Mouse (Mus musculus) embryonic facial prominence, embryonic 14.5 days (tissue): ENCODE data around the gene Rab11fip4. TPM values are rescaled to one million over a fixed set of nuclear protein-coding genes. Genes with fewer than 3 reads are reported as not detected.

Source experiments
- ATAC-seq: fragments of 200-750 bp; cut with Nextera tagmentation; 2 replicates; pipeline ENCODE4 v1.8.0; 2017; ENCODE audit warnings: low read depth, moderate number of reproducible peaks, moderate TSS enrichment
- DNase-seq: peaks from one replicate; pipeline ENCODE4 v3.0.0-alpha.2; 2015; ENCODE audit warnings: low spot score
- H3K27ac ChIP-seq: fragments of 300-500 bp; sonication (generic); replicated peaks from 2 replicates; pipeline ENCODE4 v1.5.1; 2014; ENCODE audit warnings: low read depth, mild to moderate bottlenecking, low read length, moderate library complexity
- H3K27me3 ChIP-seq: fragments of 300-500 bp; sonication (generic); replicated peaks from 2 replicates; pipeline ENCODE4 v1.6.1; 2014; ENCODE audit warnings: low read length; ENCODE audit not compliant: control insufficient read depth, insufficient read depth
- H3K36me3 ChIP-seq: fragments of 300-500 bp; sonication (generic); 2 replicates; pipeline ENCODE4 v1.6.1; 2014; ENCODE audit warnings: low read length, mixed read lengths; ENCODE audit not compliant: control insufficient read depth, insufficient read depth
- H3K4me1 ChIP-seq: fragments of 300-500 bp; sonication (generic); 2 replicates; pipeline ENCODE4 v1.6.1; 2014; ENCODE audit warnings: antibody characterized with exemption, low read length; ENCODE audit not compliant: control insufficient read depth, insufficient read depth
- H3K4me2 ChIP-seq: fragments of 300-500 bp; sonication (generic); 2 replicates; pipeline ENCODE4 v1.6.1; 2014; ENCODE audit warnings: low read depth, mild to moderate bottlenecking, low read length, moderate library complexity, mixed read lengths
- H3K4me3 ChIP-seq: fragments of 300-500 bp; sonication (generic); 2 replicates; pipeline ENCODE4 v1.5.1; 2014; ENCODE audit warnings: low read depth, mild to moderate bottlenecking, low read length
- H3K9ac ChIP-seq: fragments of 300-500 bp; sonication (generic); 2 replicates; pipeline ENCODE4 v1.6.1; 2014; ENCODE audit warnings: low read depth, mild to moderate bottlenecking, low read length, moderate library complexity, mixed read lengths
- H3K9me3 ChIP-seq: fragments of 300-500 bp; sonication (generic); 2 replicates; pipeline ENCODE4 v1.6.1; 2016; ENCODE audit warnings: low read length; ENCODE audit not compliant: control insufficient read depth
- WGBS: fragments of 180-500 bp; shearing (Covaris S2); extraction: QIAGEN DNeasy Blood & Tissue Kit; methylation state at CpG from one replicate; pipeline ENCODE4 v1.1.7; 2014; 5-methylcytosine and 5-hydroxymethylcytosine counted together
- polyA plus RNA-seq: library from polyadenylated mRNA; unstranded; fragments of >200 nt; fragmentation: Nextera tagmentation; extraction: Ambion mirVana; gene quantifications from 2 replicates; pipeline ENCODE4 v1.2.1, GENCODE M21; 2014

Rab11fip4 gene
- polyA plus RNA-seq, 1 experiment from 2014 or later, result 5.4 TPM

DNA sequence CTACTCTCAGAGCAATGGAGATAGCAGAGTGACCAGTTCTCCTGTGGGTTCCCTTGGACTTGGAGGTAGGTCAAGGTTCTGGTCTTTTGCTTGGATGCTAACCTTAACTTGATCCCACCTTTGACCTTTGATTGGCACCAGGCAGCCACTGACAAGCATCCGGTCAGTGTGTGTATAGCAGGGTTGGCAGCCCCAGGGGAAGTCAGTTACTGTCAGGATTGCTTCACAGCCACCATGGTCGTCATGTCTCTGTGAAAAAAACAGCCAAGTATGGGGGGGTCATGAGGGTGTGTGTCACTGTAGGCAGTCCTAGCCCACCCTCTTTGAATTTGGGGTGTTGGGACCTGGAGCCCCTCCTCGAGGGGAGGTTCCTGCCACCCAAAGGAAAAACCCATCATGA lies 83.2 kb downstream of the Rab11fip4 start:
- WGBS, result 71% methylated on average over 3 of the region's 3 CpGs
- ATAC-seq (no peak), DNase-seq (no peak)
- Histone ChIP-seq H3K27me3 (no peaks in the 10 kb centered on the region), H3K4me3 (no peak overlapping the region), H3K27ac (no peak overlapping the region), H3K4me2 (no peak overlapping the region), H3K36me3 (no peaks in the 10 kb centered on the region), H3K9me3 (no peaks in the 10 kb centered on the region), H3K9ac (no peak overlapping the region), H3K4me1 (peaks cover 27% of the 10 kb centered on the region)

DNA sequence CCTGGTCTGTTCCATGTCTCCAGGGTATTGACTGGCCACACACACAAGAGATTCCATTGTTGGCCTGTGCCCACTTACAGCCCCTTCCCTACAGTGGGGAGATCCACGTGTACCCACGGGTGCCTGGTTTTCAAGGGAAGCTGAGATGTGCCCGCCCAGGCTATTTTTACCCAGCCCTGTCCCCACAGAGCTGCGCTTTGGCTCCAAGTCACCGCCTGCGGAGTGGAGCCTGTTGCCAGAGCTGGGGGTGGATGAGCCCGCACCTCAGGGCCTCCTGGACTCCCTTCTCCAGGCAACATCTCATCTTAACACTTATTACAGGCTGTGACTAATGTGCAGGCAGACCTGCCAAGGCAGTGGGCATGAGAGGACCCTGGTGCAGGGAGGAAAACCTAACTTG lies 83.6 kb downstream of the Rab11fip4 start:
- H3K9me3 ChIP-seq, result no peaks in the 10 kb centered on the region
- 67% methylated on average over 7 of the region's 7 CpGs for WGBS
- peaks cover 24% of the 10 kb centered on the region for H3K4me1 ChIP-seq
- H3K4me3 ChIP-seq, result no peak overlapping the region
- DNase-seq, result no peak
- H3K4me2 ChIP-seq, result no peak overlapping the region
- no peaks in the 10 kb centered on the region for H3K36me3 ChIP-seq
- H3K27me3 ChIP-seq, result no peaks in the 10 kb centered on the region
- no peak overlapping the region for H3K27ac ChIP-seq
- ATAC-seq, result no peak
- H3K9ac ChIP-seq, result no peak overlapping the region

- Histone ChIP-seq H3K27me3 (no peaks in the 10 kb centered on the region), H3K9me3 (no peaks in the 10 kb centered on the region), H3K27ac (peak overlapping the region; percentile 33; the same call in 1 of the 2 replicates)
These were observed 84.3 kb downstream of the Rab11fip4 start for GRCm38 (mm10) chr11:79675285-79675684.

DNA sequence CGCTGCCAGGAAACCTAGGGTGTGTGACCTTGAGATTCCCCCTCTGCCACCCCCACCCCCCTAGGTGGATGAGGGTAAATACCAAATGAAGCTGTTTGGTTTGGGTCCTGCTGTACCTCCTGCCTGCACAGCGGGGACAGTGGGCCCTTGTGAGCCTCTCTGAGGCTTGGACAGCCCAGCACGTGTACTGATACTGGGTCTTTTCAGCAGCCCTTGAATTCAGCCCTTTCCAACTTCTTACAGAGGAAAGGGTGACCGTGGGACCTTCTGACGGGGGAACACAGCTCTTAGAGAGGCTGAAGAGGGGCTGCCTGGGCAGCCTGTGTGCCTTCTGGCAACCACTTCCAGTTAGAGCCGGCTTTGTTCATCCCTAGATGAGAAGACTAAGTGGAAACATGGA lies 85.0 kb downstream of the Rab11fip4 start:
- peaks cover 10% of the 10 kb centered on the region for H3K4me1 ChIP-seq
- no peaks in the 10 kb centered on the region for H3K9me3 ChIP-seq
- H3K27ac ChIP-seq, result no peak overlapping the region
- H3K4me2 ChIP-seq, result no peak overlapping the region
- 52% methylated on average over 6 of the region's 6 CpGs for WGBS
- no peaks in the 10 kb centered on the region for H3K27me3 ChIP-seq
- H3K4me3 ChIP-seq, result no peak overlapping the region
- H3K36me3 ChIP-seq, result no peaks in the 10 kb centered on the region
- DNase-seq, result no peak
- ATAC-seq, result peak; percentile 7; the same call in 1 of the 2 replicates
- no peak overlapping the region for H3K9ac ChIP-seq

More at GRCm38 (mm10) chr11:79675285-79675684, 84.3 kb downstream of the Rab11fip4 start:
- DNase-seq (no peak), ATAC-seq (no peak)
- H3K4me1 ChIP-seq, result peaks cover 17% of the 10 kb centered on the region
- H3K36me3 ChIP-seq, result no peaks in the 10 kb centered on the region
- no peak overlapping the region for H3K9ac ChIP-seq
- WGBS, result 74% methylated on average over 12 of the region's 12 CpGs
- H3K4me2 ChIP-seq, result no peak overlapping the region
- H3K4me3 ChIP-seq, result no peak overlapping the region

DNA sequence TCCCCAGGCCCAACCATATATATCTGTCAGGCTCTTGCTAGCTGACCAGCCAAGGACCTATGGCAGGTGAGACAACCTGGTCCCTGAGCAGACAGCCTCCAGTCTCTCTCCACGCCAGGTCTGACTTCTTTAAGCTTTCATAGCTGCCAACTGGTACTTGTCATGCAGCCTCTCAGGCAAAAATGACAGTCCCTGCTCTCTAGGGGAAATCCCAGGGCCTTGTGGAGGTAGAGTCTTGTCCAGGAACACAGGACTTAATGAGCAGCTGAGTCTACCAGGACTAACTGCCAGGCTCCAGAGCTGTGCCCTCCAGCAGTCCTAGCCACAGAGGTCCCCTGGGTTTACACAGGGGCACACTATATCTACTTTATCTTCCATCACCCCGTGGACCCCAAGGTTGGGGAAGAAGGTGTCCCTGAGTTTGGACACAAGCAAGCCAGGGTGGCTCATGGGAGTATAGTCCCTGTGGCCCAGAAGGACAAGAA lies 85.5 kb downstream of the Rab11fip4 start:
- Histone ChIP-seq H3K27me3 (no peaks in the 10 kb centered on the region), H3K4me3 (no peak overlapping the region), H3K9me3 (no peaks in the 10 kb centered on the region), H3K4me1 (peaks cover 6% of the 10 kb centered on the region), H3K27ac (0 out of 2 replicates have a peak overlapping the region, but pooled peaks have one; percentile 6), H3K9ac (no peak overlapping the region), H3K36me3 (no peaks in the 10 kb centered on the region), H3K4me2 (no peak overlapping the region)
- WGBS, result 90% methylated on average over 2 of the region's 2 CpGs
- ATAC-seq, result no peak
- DNase-seq, result no peak

DNA sequence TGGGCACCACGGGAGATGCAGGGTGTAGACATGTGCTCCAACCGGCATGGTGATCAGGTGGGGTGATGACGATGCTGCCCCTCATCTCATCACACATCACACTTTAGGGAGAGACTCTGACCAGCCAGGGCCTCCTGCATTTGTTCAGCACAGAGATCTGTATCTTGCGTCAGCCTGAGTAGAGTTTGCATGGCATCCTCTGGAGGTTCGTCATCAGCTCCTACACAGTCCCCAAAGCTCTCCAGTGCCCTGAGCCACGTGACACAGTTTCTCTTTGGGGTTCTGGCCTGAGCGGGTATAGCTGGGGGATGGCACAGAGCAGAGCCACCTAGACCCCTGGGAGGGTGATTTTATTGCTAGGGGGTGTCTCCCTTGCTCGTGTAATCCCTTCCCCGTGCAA lies 86.4 kb downstream of the Rab11fip4 start:
- Histone ChIP-seq H3K4me3 (no peak overlapping the region), H3K9me3 (no peaks in the 10 kb centered on the region), H3K4me1 (peaks cover 5% of the 10 kb centered on the region), H3K9ac (no peak overlapping the region), H3K4me2 (no peak overlapping the region), H3K27me3 (no peaks in the 10 kb centered on the region), H3K27ac (no peak overlapping the region), H3K36me3 (no peaks in the 10 kb centered on the region)
- WGBS, result 82% methylated on average over 8 of the region's 9 CpGs
- no peak for DNase-seq
- ATAC-seq, result 0 out of 2 replicates have a peak, but pooled peaks have one; percentile 20

DNA sequence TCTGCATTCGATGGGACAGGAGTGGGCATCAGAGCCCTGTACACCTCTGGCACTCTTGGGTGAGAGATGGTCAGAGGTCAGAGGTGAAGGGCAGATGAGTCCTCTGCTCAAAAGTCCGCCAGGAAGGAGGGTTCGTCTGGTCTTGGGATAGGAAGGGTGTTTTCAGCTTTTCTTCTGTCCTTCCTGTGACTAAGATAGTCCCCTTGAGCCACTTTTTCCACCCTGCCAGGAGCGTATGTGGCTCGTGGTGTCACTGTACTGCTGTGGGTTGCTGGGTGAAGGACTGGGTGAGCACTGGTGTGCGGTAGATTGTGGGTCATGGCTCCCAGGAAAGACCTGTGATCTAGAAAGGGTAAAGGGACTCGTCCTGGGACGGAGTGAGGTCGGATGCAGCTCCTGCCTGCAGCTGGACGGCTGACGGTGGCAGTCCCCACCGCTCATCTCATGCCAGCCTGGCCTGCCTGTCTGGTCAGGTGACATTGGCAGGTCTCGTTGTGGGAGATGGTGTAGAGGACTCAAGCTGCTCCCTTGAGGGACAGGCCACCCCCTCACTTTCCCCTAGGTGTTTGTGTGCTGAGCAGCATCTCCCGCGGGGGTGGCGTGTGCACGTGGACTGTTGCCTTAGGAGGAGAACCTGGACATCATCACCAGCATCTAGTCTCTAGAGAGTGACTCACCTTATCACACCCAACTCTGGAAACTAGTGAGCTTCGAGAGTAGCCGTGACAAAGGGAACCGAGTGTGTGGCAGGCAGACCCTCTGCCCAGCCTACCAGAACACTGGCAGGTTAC lies 87.5 kb downstream of the Rab11fip4 start:
- 84% methylated on average over 20 of the region's 20 CpGs for WGBS
- no peak overlapping the region for H3K9ac ChIP-seq
- no peaks in the 10 kb centered on the region for H3K36me3 ChIP-seq
- no peaks in the 10 kb centered on the region for H3K27me3 ChIP-seq
- no peak overlapping the region for H3K4me2 ChIP-seq
- H3K9me3 ChIP-seq, result no peaks in the 10 kb centered on the region
- no peak overlapping the region for H3K27ac ChIP-seq
- DNase-seq (no peak), ATAC-seq (no peak)
- H3K4me3 ChIP-seq, result no peak overlapping the region
- H3K4me1 ChIP-seq, result no peaks in the 10 kb centered on the region

- Histone ChIP-seq H3K27ac (no peak overlapping the region), H3K4me2 (no peak overlapping the region), H3K9me3 (no peaks in the 10 kb centered on the region), H3K27me3 (no peaks in the 10 kb centered on the region), H3K36me3 (peaks cover 7% of the 10 kb centered on the region; the same call in 1 of the 2 replicates), H3K4me1 (no peaks in the 10 kb centered on the region), H3K4me3 (no peak overlapping the region), H3K9ac (no peak overlapping the region)
- 73% methylated on average over 5 of the region's 5 CpGs for WGBS
- ATAC-seq, result no peak
- no peak for DNase-seq
These were observed 88.9 kb downstream of the Rab11fip4 start for GRCm38 (mm10) chr11:79679929-79680328.

- no peaks in the 10 kb centered on the region for H3K4me1 ChIP-seq
- no peak overlapping the region for H3K9ac ChIP-seq
- peaks cover 11% of the 10 kb centered on the region; the same call in 1 of the 2 replicates for H3K36me3 ChIP-seq
- H3K27ac ChIP-seq, result no peak overlapping the region
- DNase-seq, result no peak
- no peak overlapping the region for H3K4me3 ChIP-seq
- no peaks in the 10 kb centered on the region for H3K9me3 ChIP-seq
- no peak for ATAC-seq
- H3K4me2 ChIP-seq, result no peak overlapping the region
- H3K27me3 ChIP-seq, result no peaks in the 10 kb centered on the region
- 91% methylated on average over 11 of the region's 11 CpGs for WGBS
These were observed 89.5 kb downstream of the Rab11fip4 start for GRCm38 (mm10) chr11:79680559-79680958.
